Mouse (Mus musculus): Measurements from ENCODE around the gene Tspan7.

- TF ChIP-seq CTCF (IDR thresholded peaks at IDR 0.05; ENCODE audit: extremely low read depth, insufficient read depth, low read length) (no peak), POLR2A (IDR thresholded peaks at IDR 0.05; ENCODE audit: extremely low read depth, insufficient read depth, low read length) (no peak)
These were observed 5.0 kb upstream of the Tspan7 start for GRCm38 (mm10) chrX:10479943-10480342.
